Mouse (Mus musculus) olfactory bulb, adult 2 months (tissue): ENCODE measurements around the gene Ankrd28. TPM values are rescaled to one million over a fixed set of nuclear protein-coding genes. Genes with fewer than 3 reads are reported as not detected.

Experiments
- H3K27ac ChIP-seq: fragments of 200-500 bp; 2 replicates; pipeline ENCODE4 v1.5.1; 2012; ENCODE audit warnings: low read depth, low read length; ENCODE audit not compliant: insufficient read depth
- H3K4me1 ChIP-seq: fragments of 200-500 bp; 2 replicates; pipeline ENCODE4 v1.6.1; 2012; ENCODE audit warnings: low read length; ENCODE audit not compliant: control insufficient read depth, insufficient read depth
- H3K4me3 ChIP-seq: fragments of 200-500 bp; 2 replicates; pipeline ENCODE4 v1.5.1; 2012; ENCODE audit warnings: mild to moderate bottlenecking, low read depth, low read length, moderate library complexity; ENCODE audit not compliant: insufficient read depth
- CTCF ChIP-seq: fragments of 200-500 bp; IDR thresholded peaks from 2 replicates; pipeline ENCODE4 v1.5.1; 2012; ENCODE audit warnings: low read depth, mild to moderate bottlenecking, low read length, moderate library complexity; ENCODE audit not compliant: insufficient read depth
- POLR2A ChIP-seq: fragments of 200-500 bp; IDR thresholded peaks from 2 replicates; pipeline ENCODE4 v1.6.1; 2012; ENCODE audit warnings: mild to moderate bottlenecking, low read depth, low read length, moderate library complexity; ENCODE audit not compliant: insufficient read depth
- WGBS: fragments of 180-500 bp; shearing (Covaris S2); methylation state at CpG from one replicate; pipeline ENCODE4 v1.1.7; 2018; 5-methylcytosine and 5-hydroxymethylcytosine counted together
- polyA plus RNA-seq: library from polyadenylated mRNA; stranded (reverse); fragments of >200 nt; gene quantifications from 2 replicates; pipeline ENCODE4 v1.2.4, GENCODE M21; 2012; ENCODE audit warnings: low replicate concordance; ENCODE audit not compliant: missing spikeins, insufficient read depth, insufficient read length

Gene Ankrd28
- polyA plus RNA-seq, 1 experiment, result not detected

DNA sequence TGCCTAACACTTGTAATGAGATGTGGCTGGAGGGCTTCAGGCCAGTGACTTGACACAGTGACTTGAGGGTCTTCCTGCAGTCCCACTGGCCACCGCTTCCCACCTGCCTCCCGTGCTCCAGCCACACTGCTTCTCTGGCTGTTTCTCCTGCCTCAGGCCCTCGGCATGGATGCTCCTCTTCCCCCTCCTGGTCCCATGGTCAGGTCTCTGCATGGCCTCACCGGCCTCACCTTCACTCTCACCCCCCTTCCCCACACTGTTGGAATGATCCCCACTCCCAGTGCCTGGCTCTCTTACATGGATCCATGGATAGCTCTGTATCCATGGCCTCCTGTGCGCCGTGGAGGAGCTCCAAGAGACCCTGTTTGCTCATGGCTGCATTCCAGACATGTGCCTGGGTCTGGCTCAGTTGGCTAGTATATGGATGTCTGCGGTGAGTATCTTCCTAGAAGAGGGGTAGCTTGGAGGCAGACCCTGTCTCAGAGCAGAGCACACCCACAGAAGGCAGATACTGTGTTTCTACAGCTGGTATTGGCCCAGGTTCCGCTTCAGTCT is 172.2 kb downstream of the Ankrd28 start:
- no peak for TF ChIP-seq CTCF
- 80% methylated on average over 8 of the region's 8 CpGs for WGBS
- no peak overlapping the region for H3K4me3 ChIP-seq
- H3K4me1 ChIP-seq, result peaks cover 31% of the 10 kb centered on the region
- no peak overlapping the region for H3K27ac ChIP-seq

DNA sequence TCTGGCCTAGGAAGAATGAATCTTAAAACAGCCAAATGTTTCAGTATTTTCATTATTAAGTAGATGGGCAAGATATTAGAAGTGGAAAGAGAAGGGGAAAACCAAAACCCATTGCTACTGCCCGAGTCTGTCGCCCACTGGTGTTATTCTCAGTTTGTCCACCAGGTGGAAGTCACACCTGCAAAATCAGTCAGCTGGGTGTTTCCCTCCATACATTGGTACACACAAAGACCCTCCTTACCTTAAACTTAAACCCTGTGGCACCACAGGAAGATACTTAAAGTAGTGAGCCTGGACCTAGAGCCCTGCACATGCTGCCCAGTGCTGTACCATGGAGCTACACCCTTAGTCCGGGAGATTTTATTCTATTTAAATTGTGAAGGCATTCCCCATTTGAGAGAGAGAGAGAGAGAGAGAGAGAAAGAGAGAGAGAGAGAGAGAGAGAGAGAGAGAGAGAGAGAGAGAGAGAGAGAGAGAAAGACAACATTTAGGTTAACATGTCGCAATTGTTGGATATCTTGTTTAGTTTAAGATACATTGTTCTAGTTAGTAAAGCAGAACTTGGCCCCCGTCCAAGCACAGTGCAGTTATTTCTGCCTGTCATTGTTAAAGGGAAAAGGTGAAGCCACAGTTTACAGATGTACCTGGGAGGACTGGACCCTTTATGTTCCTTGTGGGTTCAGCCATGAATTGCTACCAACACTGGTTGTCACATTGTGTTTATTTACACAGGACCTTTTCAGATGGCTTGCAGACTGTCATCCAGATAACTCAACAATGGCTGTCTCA is 173.4 kb downstream of the Ankrd28 start:
- H3K4me3 ChIP-seq, result no peak overlapping the region

DNA sequence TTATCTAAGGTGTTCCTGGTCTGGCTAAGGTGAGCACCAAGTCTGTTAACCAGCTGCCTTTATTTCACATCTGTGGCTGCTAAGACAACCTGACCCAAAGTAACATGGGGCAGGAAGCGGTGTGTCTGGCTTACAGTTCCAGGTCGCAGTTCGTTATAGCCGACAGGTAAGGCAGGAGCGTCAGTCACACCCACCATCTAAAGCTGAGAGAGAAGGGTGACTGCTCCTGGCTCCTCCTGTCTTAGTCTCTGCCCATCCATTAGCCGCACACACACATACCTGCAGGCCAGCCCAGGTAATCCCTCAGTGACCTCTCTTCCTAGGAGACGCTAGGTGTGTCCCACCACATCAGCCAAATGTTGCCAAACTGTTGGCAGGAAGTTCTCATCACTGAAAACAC is 174.1 kb downstream of the Ankrd28 start:
- no peak overlapping the region for H3K27ac ChIP-seq
- no peak overlapping the region for H3K4me3 ChIP-seq
- WGBS, result 83% methylated on average over 7 of the region's 7 CpGs
- TF ChIP-seq CTCF (no peak), POLR2A (no peak)
- peaks cover 20% of the 10 kb centered on the region for H3K4me1 ChIP-seq

More for the DNA sequence above, 173.4 kb downstream of the Ankrd28 start:
- H3K4me1 ChIP-seq, result peaks cover 22% of the 10 kb centered on the region
- WGBS, result 26% methylated on average over 5 of the region's 5 CpGs
- H3K27ac ChIP-seq, result no peak overlapping the region
- TF ChIP-seq CTCF (no peak), POLR2A (no peak)

DNA sequence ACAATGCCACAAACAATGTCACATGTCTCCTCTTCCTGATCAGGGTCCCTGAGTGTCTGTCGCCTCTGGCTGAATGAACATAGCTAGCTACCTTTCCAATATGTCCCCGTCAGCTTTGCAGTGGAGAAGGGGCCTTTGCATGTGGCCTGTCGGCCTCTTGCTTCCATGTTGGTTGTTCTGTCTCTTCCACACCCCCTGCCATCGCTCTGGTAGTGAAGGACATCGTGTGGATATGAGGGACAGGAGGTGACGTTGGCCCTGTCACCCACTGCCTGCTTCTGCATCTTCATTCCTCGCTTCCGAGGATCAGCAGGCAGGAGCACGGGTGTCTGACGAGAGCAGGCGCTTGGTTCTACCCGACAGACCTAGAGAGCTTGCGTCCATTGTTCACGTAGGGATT is 175.0 kb downstream of the Ankrd28 start:
- Histone ChIP-seq H3K4me1 (peaks cover 17% of the 10 kb centered on the region), H3K4me3 (no peak overlapping the region), H3K27ac (no peak overlapping the region)
- no peak for TF ChIP-seq POLR2A
- WGBS, result 92% methylated on average over 14 of the region's 14 CpGs

DNA sequence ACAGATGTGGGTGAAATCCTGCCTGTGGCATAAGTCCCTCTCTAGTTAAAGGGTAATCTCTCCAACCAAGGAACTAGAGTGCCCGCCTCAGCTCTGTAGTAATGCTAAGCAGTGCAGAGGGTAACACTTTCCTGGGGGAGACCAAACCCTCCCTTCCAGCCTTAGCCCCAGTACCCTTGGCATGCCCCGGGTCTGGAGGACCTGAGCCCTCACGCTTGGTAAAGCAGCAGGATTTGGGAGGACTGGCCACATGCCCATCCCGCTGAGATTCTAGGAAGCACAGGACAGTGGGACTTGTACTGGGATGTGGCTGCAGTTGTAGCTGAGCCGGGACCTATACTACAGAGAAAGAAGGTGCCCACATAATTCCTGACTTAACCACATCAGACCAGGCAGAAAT is 175.6 kb downstream of the Ankrd28 start:
- H3K4me1 ChIP-seq, result peaks cover 14% of the 10 kb centered on the region
- 82% methylated on average over 5 of the region's 5 CpGs for WGBS
- no peak overlapping the region for H3K4me3 ChIP-seq
- no peak for TF ChIP-seq CTCF
- no peak overlapping the region for H3K27ac ChIP-seq

DNA sequence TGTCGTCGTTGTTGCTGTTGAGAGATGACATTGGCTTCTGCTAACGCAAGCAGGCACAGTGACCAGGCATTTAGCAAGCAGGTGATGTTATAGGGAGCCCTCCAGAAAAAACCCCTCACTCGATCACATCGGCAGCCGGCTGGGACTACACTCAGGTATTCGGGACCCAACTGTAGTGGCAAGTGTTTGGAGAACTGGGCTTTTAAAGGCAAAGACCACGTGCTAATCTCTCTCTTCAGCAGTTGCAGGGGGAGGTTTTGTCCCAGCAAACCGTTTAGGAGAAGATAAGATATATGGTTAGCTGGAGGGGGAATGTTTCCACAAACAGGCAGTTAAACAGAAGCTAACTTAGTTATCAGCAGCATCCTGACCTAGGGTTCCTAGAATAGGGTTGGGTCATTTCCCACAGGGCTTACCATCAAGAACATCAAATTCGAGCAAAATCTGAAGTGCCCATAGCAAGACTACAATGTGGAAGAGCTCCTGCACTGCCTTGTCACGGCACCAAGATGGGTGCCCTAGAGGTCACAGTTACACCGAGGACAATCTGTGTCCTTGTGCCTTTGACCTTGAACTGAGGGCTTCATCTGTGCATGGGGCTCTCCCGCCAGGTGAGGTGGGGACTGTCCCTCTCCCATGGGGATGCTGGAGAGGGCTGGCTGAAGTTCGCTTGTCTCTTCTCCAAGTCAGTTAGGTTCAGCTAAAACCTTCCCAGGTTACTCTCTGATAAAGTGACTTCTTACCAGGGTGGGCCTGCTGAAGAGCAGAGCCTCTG is 177.2 kb downstream of the Ankrd28 start:
- no peak overlapping the region for H3K27ac ChIP-seq
- peaks cover 10% of the 10 kb centered on the region for H3K4me1 ChIP-seq
- 89% methylated on average over 14 of the region's 14 CpGs for WGBS
- TF ChIP-seq CTCF (no peak), POLR2A (no peak)
- no peak overlapping the region for H3K4me3 ChIP-seq

DNA sequence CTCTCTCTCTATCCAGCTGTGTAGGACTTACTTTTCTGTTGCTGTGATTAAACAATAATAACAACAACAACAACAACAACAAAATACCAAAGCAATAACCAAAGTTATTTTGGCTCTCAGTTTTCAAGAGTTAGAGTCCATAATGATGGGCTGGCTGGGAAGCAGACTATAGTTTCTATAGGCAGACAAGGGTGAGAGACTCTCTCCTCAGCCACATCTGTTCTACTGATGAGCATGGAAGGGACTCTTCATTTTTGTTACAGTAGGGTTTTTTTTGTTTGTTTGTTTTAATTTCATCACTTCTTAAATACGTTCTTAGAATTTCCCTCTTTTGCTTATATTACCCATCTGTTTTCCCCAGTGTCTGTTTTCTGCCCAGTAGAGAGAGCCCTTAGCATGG is 177.8 kb downstream of the Ankrd28 start:
- Histone ChIP-seq H3K27ac (no peak overlapping the region), H3K4me3 (no peak overlapping the region), H3K4me1 (peaks cover 5% of the 10 kb centered on the region; the same call in 1 of the 2 replicates)
- 88% methylated on average over 1 of the region's 1 CpGs for WGBS
- no peak for TF ChIP-seq POLR2A
- TF ChIP-seq CTCF, result no peak

DNA sequence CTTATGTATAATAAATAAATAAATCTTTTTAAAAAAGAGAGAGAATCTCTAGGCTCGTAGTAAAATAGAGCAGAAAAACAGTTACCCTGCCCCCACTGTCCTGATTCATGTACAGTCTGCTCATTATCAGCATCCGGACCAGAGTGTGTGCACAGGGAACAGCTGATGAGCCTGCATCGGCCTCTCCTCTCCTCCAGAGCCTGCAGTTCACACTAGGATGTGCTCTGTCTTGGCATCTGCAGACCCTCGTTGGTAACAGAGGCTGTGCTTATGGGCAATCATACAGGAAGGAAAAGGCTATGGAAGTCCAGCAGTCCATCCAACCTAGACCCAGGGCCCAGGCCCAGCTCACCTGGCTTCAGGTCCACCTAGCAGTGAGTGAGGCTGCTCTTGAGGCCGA is 178.3 kb downstream of the Ankrd28 start:
- TF ChIP-seq POLR2A, result no peak
- TF ChIP-seq CTCF, result no peak
- Histone ChIP-seq H3K4me1 (0 out of 2 replicates have a peak, but pooled peaks cover 3% of the 10 kb centered on the region), H3K27ac (no peak overlapping the region), H3K4me3 (no peak overlapping the region)
- WGBS, result 84% methylated on average over 5 of the region's 5 CpGs

DNA sequence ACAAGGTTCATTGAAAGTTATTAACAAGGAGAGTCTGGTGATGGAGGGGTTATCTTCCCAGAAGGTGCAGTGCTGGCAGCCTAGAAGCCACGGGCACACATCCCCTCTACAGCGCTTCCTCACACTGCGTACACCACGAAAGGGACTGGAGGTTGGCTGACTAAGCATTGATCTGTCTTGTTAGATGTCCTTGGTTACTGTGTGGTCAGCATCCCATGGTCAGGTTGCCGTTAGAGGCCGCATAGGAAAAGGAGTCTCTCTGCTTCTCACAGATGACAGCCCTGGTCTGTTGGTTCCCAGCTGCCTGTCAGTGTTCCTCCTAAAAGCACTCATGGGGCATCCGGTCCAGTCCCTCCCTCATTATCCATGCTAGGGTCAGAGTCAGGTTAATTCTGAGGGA is 179.2 kb downstream of the Ankrd28 start:
- Histone ChIP-seq H3K27ac (no peak overlapping the region), H3K4me3 (no peak overlapping the region), H3K4me1 (0 out of 2 replicates have a peak, but pooled peaks cover 3% of the 10 kb centered on the region)
- 96% methylated on average over 7 of the region's 7 CpGs for WGBS
- no peak for TF ChIP-seq CTCF
